Mouse (Mus musculus) layer of hippocampus, postnatal 10 days (tissue): ENCODE data around the gene Phc2. TPM values are rescaled to one million over a fixed set of nuclear protein-coding genes. Genes with fewer than 3 reads are reported as not detected.

Experiments used
- DNase-seq, 2 experiments: peaks; one replicate each; pipeline ENCODE4 v3.0.0; 2021; ENCODE audit warnings: low spot score in 2 of 2
- total RNA-seq, 2 experiments: library from RNA; stranded (reverse); gene quantifications; 2 replicates each; pipeline ENCODE4 v1.2.3; 2021

The Phc2 gene
- total RNA-seq, 2 experiments from 2014 or later = 81.1 to 82.9 TPM

GRCm38 (mm10) chr4:128715241-128716204 is 61.0 kb downstream of the Phc2 start:
- DNase-seq = peak; percentile 67 to 74

- no peak for DNase-seq
Observed at GRCm38 (mm10) chr4:128716279-128716678, 61.8 kb downstream of the Phc2 start.

- DNase-seq = no peak
Observed at GRCm38 (mm10) chr4:128716731-128717130, 62.2 kb downstream of the Phc2 start.

- peak in 1 of 2 experiments; percentile 68 for DNase-seq
Observed at GRCm38 (mm10) chr4:128720110-128720509, 65.6 kb downstream of the Phc2 start.

GRCm38 (mm10) chr4:128721061-128721648 is 66.7 kb downstream of the Phc2 start:
- DNase-seq = no peak

- DNase-seq = no peak
Observed at GRCm38 (mm10) chr4:128721761-128722160, 67.3 kb downstream of the Phc2 start.

GRCm38 (mm10) chr4:128722932-128723331 is 68.4 kb downstream of the Phc2 start:
- no peak for DNase-seq

GRCm38 (mm10) chr4:128723431-128723830 is 68.9 kb downstream of the Phc2 start:
- DNase-seq = no peak

GRCm38 (mm10) chr4:128724059-128724458 is 69.6 kb downstream of the Phc2 start:
- DNase-seq = no peak

- peak; percentile 75 to 88 for DNase-seq
Observed at GRCm38 (mm10) chr4:128727019-128727720, 72.7 kb downstream of the Phc2 start.

GRCm38 (mm10) chr4:128727721-128728430 is 73.4 kb downstream of the Phc2 start:
- DNase-seq = no peak

- DNase-seq = no peak
Observed at GRCm38 (mm10) chr4:128728431-128728851, 73.9 kb downstream of the Phc2 start.

GRCm38 (mm10) chr4:128729033-128729708 is 74.7 kb downstream of the Phc2 start:
- DNase-seq = no peak

GRCm38 (mm10) chr4:128729709-128730037 is 75.2 kb downstream of the Phc2 start:
- DNase-seq = no peak

GRCm38 (mm10) chr4:128730271-128730670 is 75.8 kb downstream of the Phc2 start:
- DNase-seq = no peak

- DNase-seq = no peak
Observed at GRCm38 (mm10) chr4:128732794-128733193, 78.3 kb downstream of the Phc2 start.

GRCm38 (mm10) chr4:128733496-128733895 is 79.0 kb downstream of the Phc2 start:
- DNase-seq = no peak

- DNase-seq = peak; percentile 43 to 61
Observed at GRCm38 (mm10) chr4:128734217-128734616, 79.7 kb downstream of the Phc2 start.

GRCm38 (mm10) chr4:128734721-128735671 is 80.5 kb downstream of the Phc2 start:
- no peak for DNase-seq
